Mouse (Mus musculus): ENCODE results near the gene Tbcc. TPM values are rescaled to one million over a fixed set of nuclear protein-coding genes. Genes with fewer than 3 reads are reported as not detected.

Gene Tbcc
- total RNA-seq, 4 experiments from 2014 or later = 24.8 to 38.5 (median 33.2) TPM

GRCm38 (mm10) chr17:46897221-46897950 is 6.9 kb downstream of the Tbcc start:
- no peak for DNase-seq (ENCODE audit: low spot score in 2 of 2)

DNA sequence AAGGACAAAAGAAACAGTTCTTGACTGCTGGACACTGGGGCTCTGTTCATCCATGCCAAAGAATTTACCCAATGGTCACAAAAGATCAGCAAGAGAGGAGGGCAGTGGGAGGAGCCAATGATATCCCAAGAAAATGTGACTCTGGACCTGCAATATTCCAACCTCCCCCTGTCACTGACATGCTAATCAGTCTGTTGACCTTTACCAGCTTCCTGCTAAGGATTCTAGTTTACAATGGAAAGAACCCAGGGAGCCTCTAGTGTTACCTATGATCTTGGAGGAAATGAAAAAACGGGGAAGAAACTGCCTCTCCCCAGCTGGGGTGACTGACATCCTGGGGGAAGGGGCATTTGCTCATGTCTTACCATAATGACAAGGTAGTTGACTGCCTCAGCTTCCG is 10.5 kb downstream of the Tbcc start:
- no peak for DNase-seq (ENCODE audit: low spot score in 2 of 2)

DNA sequence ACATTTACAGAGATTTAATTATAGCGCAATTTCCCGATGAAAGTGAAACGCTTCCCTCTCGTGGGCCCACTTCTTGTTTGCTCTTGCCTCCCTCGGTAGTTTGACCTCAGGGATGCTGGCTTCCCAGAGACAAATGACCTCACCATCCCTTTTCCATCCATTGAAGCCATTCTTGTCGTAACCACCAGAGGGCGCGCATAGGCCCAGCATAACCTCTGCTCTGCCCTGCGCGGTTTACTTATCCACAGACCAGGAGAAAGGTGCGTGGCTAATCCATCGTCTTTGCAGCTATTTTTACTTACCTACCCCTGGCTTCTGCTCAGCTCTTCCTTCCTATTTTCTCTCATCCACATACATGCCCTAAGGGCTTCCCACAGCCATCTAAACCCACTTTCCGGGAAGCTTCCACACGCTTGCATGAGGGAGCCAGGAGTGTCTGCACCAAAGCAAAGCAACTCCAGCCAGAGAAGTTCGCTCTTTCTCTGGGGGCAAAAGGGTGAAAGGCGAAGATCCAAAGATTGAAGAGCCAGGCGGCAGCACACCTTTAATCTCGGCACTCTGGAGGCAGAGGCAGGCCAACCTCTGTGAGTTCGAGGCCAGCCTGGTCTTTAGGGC is 13.5 kb downstream of the Tbcc start:
- peak; percentile 63 to 74 for DNase-seq (ENCODE audit: low spot score in 2 of 2)

- DNase-seq (ENCODE audit: low spot score in 2 of 2) = no peak
Observed at GRCm38 (mm10) chr17:46910186-46910585, 19.7 kb downstream of the Tbcc start, which contains the start of gene Prph2. Prph2 (plus strand) TSS chr17:46910459.

GRCm38 (mm10) chr17:46912331-46912730 is 21.8 kb downstream of the Tbcc start:
- no peak for DNase-seq (ENCODE audit: low spot score in 2 of 2)

- DNase-seq (ENCODE audit: low spot score in 2 of 2) = no peak
Observed at GRCm38 (mm10) chr17:46915129-46915528, 24.6 kb downstream of the Tbcc start.

DNA sequence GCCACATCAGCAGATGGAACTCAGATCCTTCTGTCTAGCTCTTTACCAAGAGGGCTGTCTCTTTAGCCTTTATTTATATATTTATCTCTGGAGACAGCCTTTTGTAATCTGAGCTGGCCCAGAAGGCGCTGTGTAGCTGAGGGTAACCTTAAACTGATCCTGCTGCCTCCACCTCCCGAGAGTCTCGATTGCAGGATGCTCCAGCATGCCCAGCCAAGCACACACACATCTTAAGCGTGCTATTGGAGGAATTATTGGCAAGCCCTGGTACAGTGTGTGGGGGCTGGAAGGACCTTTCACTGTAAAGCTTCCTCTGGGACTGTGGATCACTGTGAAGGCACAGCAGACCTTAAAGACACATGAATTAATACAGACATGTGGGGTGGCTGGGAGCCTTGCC is 28.5 kb downstream of the Tbcc start:
- no peak for DNase-seq (ENCODE audit: low spot score in 2 of 2)

- no peak for DNase-seq (ENCODE audit: low spot score in 2 of 2)
Observed at GRCm38 (mm10) chr17:46920855-46921254, 30.4 kb downstream of the Tbcc start.

DNA sequence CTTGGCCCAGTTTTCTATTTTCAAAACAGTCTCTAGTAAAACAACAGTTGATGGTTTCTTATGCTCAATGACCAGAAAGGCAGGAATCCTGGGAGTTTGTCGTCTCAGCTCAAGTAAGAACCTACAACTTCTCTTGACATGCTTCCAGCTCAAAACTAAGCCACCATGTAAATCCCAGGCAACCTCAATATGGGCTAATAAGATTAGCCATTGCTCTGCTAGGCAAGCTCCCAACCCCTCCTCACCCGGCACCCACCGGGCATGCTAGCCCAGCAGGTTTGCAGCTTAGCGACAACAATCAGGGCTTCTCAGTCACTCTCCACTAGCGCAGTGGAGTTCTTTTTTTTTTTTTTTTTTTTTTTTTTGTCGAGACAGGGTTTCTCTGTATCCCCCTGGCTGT is 35.7 kb downstream of the Tbcc start:
- no peak for DNase-seq (ENCODE audit: low spot score in 2 of 2)

GRCm38 (mm10) chr17:46926941-46927340 is 36.5 kb downstream of the Tbcc start:
- DNase-seq (ENCODE audit: low spot score in 2 of 2) = no peak

GRCm38 (mm10) chr17:46927781-46928180 is 37.3 kb downstream of the Tbcc start:
- DNase-seq (ENCODE audit: low spot score in 2 of 2) = peak in 1 of 2 experiments; percentile 36

DNA sequence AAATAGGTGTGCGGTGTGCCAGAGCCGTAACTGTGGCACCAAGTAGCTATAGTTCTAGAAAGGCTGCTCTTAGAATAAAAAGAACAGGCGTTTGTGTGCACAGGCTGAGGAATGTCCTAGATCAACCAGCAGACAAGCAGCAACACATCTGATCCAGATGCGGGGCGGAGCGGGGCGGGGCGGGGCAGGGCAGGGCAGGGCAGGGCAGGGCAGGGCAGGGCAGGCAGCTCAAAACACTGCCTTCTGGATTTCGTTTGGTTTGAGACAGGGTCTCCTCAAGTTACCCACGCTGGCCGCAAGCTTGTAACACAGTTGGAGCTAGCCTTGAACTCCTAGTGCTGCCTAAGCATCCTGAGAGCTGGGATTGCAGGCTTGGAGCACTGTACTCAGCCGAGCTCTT is 38.8 kb downstream of the Tbcc start:
- DNase-seq (ENCODE audit: low spot score in 2 of 2) = no peak

GRCm38 (mm10) chr17:46929897-46930296 is 39.4 kb downstream of the Tbcc start:
- no peak for DNase-seq (ENCODE audit: low spot score in 2 of 2)

DNA sequence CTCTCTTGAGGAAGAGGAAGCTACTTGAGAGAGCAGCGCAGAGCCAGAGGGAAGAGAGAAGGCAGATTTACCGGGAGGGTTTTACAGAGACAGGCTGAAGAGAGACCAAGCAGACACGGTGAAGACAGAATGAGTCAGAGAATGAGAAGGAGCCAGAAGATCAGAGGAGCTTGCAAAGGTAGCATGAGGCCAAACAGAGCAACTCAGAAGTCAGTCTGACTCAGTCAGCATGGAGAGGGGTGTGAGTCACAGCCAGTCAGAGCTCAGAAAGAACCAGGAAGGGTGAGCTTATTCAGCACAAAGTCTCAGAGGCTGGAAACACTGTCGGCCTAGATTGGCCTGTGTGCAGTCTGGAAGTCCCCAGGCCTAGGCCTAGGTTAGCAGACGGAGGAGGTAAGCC is 42.5 kb downstream of the Tbcc start:
- no peak for DNase-seq (ENCODE audit: low spot score in 2 of 2)

- peak in 1 of 2 experiments; percentile 46 for DNase-seq (ENCODE audit: low spot score in 2 of 2)
Observed at GRCm38 (mm10) chr17:46933557-46934348, 43.3 kb downstream of the Tbcc start.

- DNase-seq (ENCODE audit: low spot score in 2 of 2) = no peak
Observed at GRCm38 (mm10) chr17:46940461-46940860, 50.0 kb downstream of the Tbcc start.

Other genes starting within 250 kb of the Tbcc start
- 10 to 100 TPM; 18.9 to 21.8 (median 21.1) TPM for gene Klc4, start 244.7 kb upstream of the Tbcc start, total RNA-seq (2022)
- gene Mrpl2, start 244.5 kb upstream of the Tbcc start, total RNA-seq (2022) = 10 to 100 TPM; 43.7 to 60.5 (median 51.2) TPM
- 10 to 100 TPM; 22.6 to 26.4 (median 23.4) TPM for gene Cul7, start 240.3 kb upstream of the Tbcc start, total RNA-seq (2022)
- 10 to 100 TPM; 12.1 to 20.5 (median 17.0) TPM for gene Rrp36, start 216.3 kb upstream of the Tbcc start, total RNA-seq (2022)
- 100 to 1,000 TPM in 1 of 4 experiments, 10 to 100 TPM in 3; 92.7 to 105 (median 96.4) TPM for gene Mea1, start 211.9 kb upstream of the Tbcc start, total RNA-seq (2022)
- gene Klhdc3, start 209.8 kb upstream of the Tbcc start, total RNA-seq (2022) = 100 to 1,000 TPM; 155 to 173 (median 166) TPM
- 10 to 100 TPM; 78.6 to 86.9 (median 81.8) TPM for gene Ppp2r5d, start 185.6 kb upstream of the Tbcc start, total RNA-seq (2022)
- 10 to 100 TPM; 42.8 to 54.4 (median 51.9) TPM for gene Pex6, start 179.2 kb upstream of the Tbcc start, total RNA-seq (2022)
- gene Gnmt, start 161.5 kb upstream of the Tbcc start, total RNA-seq (2022) = 1 to 10 TPM in 2 of 4 experiments, under 1 TPM in 1, not detected in 1; 0.61 to 1.6 (median 1.2) TPM
- 10 to 100 TPM; 64.6 to 68.9 (median 67.9) TPM for gene Cnpy3, start 138.5 kb upstream of the Tbcc start, total RNA-seq (2022)
- gene Ptcra, start 127.0 kb upstream of the Tbcc start, total RNA-seq (2022) = under 1 TPM in 2 of 4 experiments, not detected in 2; 0.29 to 0.49 TPM
- gene 2310039H08Rik, start 118.0 kb upstream of the Tbcc start, total RNA-seq (2022) = 1 to 10 TPM; 7.3 to 9.2 (median 8.7) TPM
- gene Rpl7l1, start 108.0 kb upstream of the Tbcc start, total RNA-seq (2022) = 10 to 100 TPM; 40.2 to 47.5 (median 45.0) TPM
- 10 to 100 TPM; 51.9 to 67.7 (median 61.2) TPM for gene Bicral, start 32.2 kb upstream of the Tbcc start, total RNA-seq (2022)
- gene Prph2, start 19.8 kb downstream of the Tbcc start, total RNA-seq (2022) = not detected
- gene Ubr2, start 119.9 kb downstream of the Tbcc start, total RNA-seq (2022) = 10 to 100 TPM; 54.3 to 73.3 (median 66.3) TPM